Mouse (Mus musculus): ENCODE data around the gene Dnajc9.

Dnajc9 gene

GRCm38 (mm10) chr14:20347991-20348541, 40.6 kb downstream of the Dnajc9 start, which contains the start of the genes Ecd and Fam149b:
TSS of gene Ecd (minus strand) at chr14:20348121.
TSS of gene Fam149b (plus strand) at chr14:20348162.
- peak; percentile 96 for DNase-seq

- DNase-seq: no peak
Observed at GRCm38 (mm10) chr14:20347441-20347990, 41.2 kb downstream of the Dnajc9 start.

DNA sequence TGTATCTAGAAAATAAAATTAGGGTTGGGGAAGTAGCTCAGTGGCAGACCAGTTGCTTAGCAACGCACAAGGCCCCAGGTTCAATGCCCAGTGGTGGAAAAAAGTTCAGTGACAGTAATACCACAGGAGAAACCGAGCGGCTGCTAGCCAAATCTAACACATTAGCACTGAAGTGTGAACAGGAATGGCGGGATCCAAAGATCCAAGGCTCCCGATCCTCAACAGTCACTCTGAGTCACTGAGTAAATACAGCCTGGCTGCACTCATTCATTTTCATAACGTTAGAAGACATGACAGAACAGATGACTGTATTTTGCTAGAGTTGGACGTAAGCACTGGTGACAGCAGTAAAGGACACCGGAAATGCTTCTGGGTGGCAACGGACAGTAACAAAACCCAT, 42.8 kb downstream of the Dnajc9 start:
- DNase-seq: peak in 1 of 2 experiments; percentile 5

DNA sequence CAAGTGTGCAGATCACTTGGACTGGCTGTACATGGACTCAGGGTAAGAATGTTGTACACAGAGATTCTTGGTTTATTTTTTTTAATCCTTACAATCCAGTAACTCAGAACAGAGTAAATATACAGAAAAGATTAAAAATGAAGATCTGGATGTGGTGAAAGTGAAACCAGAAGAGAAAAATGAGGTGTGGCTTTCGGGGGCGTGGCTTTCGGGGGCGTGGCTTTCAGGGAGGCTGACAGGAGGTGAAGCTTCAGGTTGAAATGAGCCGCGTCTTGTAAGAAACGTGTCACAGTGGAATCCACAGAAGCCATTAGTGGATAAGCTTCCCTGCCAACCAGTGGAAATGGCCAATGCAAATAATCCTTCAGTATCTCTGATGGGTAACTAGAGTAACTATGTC, 47.8 kb downstream of the Dnajc9 start:
- no peak for DNase-seq

GRCm38 (mm10) chr14:20340149-20340548, 48.6 kb downstream of the Dnajc9 start:
- DNase-seq: peak; percentile 27 to 31

- no peak for DNase-seq
Observed at GRCm38 (mm10) chr14:20339415-20339814, 49.3 kb downstream of the Dnajc9 start.

All from cerebellum, postnatal 10 days (tissue).